Mouse (Mus musculus): ENCODE measurements around the gene Dyrk1b. TPM values are rescaled to one million over a fixed set of nuclear protein-coding genes. Genes with fewer than 3 reads are reported as not detected.

Gene Dyrk1b
- polyA plus RNA-seq, 1 experiment from 2014 or later, result 16.0 TPM

Other genes starting within 250 kb of the Dyrk1b start
- 21.1 and 22.2 TPM in 2 replicates for gene Zfp780b, start 200.3 kb upstream of the Dyrk1b start, polyA plus RNA-seq (2014; fragmentation: Nextera tagmentation; extraction: Ambion mirVana)
- gene Zfp850, start 165.4 kb upstream of the Dyrk1b start, polyA plus RNA-seq (2014; fragmentation: Nextera tagmentation; extraction: Ambion mirVana), result 8.5 and 10.1 TPM in 2 replicates
- 422 and 423 TPM in 2 replicates for gene Psmc4, start 129.4 kb upstream of the Dyrk1b start, polyA plus RNA-seq (2014; fragmentation: Nextera tagmentation; extraction: Ambion mirVana)
- gene Fcgbp, start 108.2 kb upstream of the Dyrk1b start, polyA plus RNA-seq (2014; fragmentation: Nextera tagmentation; extraction: Ambion mirVana), result not detected in 2 replicates
- 0.03 and 0.08 TPM in 2 replicates for gene 9530053A07Rik, start 50.0 kb upstream of the Dyrk1b start, polyA plus RNA-seq (2014; fragmentation: Nextera tagmentation; extraction: Ambion mirVana)
- gene Fbl, start 9.8 kb upstream of the Dyrk1b start, polyA plus RNA-seq (2014; fragmentation: Nextera tagmentation; extraction: Ambion mirVana), result 43.2 and 46.0 TPM in 2 replicates
- 10.1 and 13.4 TPM in 2 replicates for gene Eid2, start 88.4 kb downstream of the Dyrk1b start, polyA plus RNA-seq (2014; fragmentation: Nextera tagmentation; extraction: Ambion mirVana)
- gene Eid2b, start 98.3 kb downstream of the Dyrk1b start, polyA plus RNA-seq (2014; fragmentation: Nextera tagmentation; extraction: Ambion mirVana), result 18.0 and 21.9 TPM in 2 replicates
- gene Selenov, start 111.7 kb downstream of the Dyrk1b start, polyA plus RNA-seq (2014; fragmentation: Nextera tagmentation; extraction: Ambion mirVana), result 0.41 and 0.48 TPM in 2 replicates
- gene Dll3, start 122.8 kb downstream of the Dyrk1b start, polyA plus RNA-seq (2014; fragmentation: Nextera tagmentation; extraction: Ambion mirVana), result 89.6 and 90.0 TPM in 2 replicates
- gene Timm50, start 132.6 kb downstream of the Dyrk1b start, polyA plus RNA-seq (2014; fragmentation: Nextera tagmentation; extraction: Ambion mirVana), result 195 and 214 TPM in 2 replicates
- gene Supt5, start 159.3 kb downstream of the Dyrk1b start, polyA plus RNA-seq (2014; fragmentation: Nextera tagmentation; extraction: Ambion mirVana), result 71.3 and 82.2 TPM in 2 replicates
- 740 and 824 TPM in 2 replicates for gene Rps16, start 171.2 kb downstream of the Dyrk1b start, polyA plus RNA-seq (2014; fragmentation: Nextera tagmentation; extraction: Ambion mirVana)
- gene Plekhg2, start 193.1 kb downstream of the Dyrk1b start, polyA plus RNA-seq (2014; fragmentation: Nextera tagmentation; extraction: Ambion mirVana), result 36.1 and 39.4 TPM in 2 replicates
- gene Zfp36, start 200.8 kb downstream of the Dyrk1b start, polyA plus RNA-seq (2014; fragmentation: Nextera tagmentation; extraction: Ambion mirVana), result 3.3 and 3.5 TPM in 2 replicates
- gene Med29, start 213.2 kb downstream of the Dyrk1b start, polyA plus RNA-seq (2014; fragmentation: Nextera tagmentation; extraction: Ambion mirVana), result 44.4 and 50.5 TPM in 2 replicates
- 72.8 and 83.8 TPM in 2 replicates for gene Paf1, start 213.5 kb downstream of the Dyrk1b start, polyA plus RNA-seq (2014; fragmentation: Nextera tagmentation; extraction: Ambion mirVana)